Mouse (Mus musculus): ENCODE data around the gene Timm50.

DNA sequence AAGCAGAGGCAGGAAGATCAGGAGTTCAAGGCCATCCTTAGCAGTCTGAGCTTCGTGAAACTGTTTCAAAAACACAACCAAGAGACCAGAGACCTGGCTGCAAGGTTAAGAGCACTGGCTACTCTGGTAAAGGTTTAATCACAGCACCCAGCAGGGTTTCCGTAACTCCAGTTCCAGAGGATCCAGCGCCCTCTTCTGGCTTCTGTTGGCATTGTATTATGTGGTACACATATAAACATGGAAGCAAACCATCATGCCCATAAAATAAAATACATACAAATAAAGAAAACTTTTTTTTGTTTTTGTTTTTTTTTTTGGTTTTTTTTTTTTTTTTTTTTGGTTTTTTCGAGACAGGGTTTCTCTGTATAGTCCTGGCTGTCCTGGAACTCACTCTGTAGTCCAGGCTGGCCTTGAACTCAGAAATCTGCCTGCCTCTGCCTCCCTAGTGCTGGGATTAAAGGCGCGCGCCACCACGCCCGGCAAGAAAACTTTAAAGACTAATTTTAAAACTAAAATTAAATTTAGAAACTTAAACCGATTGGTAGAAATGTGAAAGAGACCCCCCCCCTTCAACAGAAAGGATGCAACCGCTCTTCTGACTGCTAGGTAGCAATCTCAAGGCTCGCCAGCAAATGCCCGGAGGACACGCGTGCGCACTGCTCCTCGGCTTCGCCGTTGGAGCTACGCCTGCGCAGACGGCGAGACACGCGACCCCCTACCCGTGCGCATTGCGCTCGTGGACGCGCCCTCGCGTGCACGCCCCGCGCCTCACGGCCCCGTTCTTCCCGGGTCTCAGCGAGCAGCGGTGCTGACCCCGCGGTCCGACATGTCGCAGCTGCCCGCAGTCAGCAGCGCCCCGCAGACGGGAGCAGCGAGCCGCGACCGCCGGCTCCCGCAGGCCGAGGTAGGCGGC is 44.5 kb downstream of the Timm50 start, which contains the start of gene Eid2:
- TF ChIP-seq GATA1 (IDR thresholded peaks at IDR 0.05; ENCODE audit: borderline replicate concordance, low read length), result no peak
- TF ChIP-seq FLI1 (IDR thresholded peaks at IDR 0.05; ENCODE audit: low read length), result no peak

Data from megakaryocyte, embryonic 14.5 days (primary cell).